Mouse (Mus musculus): ENCODE results near the gene Ak5. TPM values are rescaled to one million over a fixed set of nuclear protein-coding genes. Genes with fewer than 3 reads are reported as not detected.
"Not testable (repeated sequence)": the region's sequence is repeated elsewhere in the genome, so short reads cannot be mapped to it uniquely, and the experiment has no call there.

Ak5 gene
- polyA plus RNA-seq, 1 experiment from 2014 or later, result 1.2 TPM

GRCm38 (mm10) chr3:152462038-152462547 lies 206.1 kb downstream of the Ak5 start:
- Histone ChIP-seq H3K27ac (no peak overlapping the region), H3K9ac (no peak overlapping the region), H3K36me3 (replicated peaks) (peaks cover 26% of the 10 kb centered on the region), H3K4me2 (no peak overlapping the region), H3K4me3 (replicated peaks) (no peak overlapping the region), H3K9me3 (no peaks in the 10 kb centered on the region), H3K27me3 (no peaks in the 10 kb centered on the region), H3K4me1 (no peaks in the 10 kb centered on the region)
- 90% methylated on average over 10 of the region's 10 CpGs for WGBS
- no peak for ATAC-seq (ENCODE audit: low FRiP score)

- ATAC-seq (ENCODE audit: low FRiP score), result no peak
- H3K4me3 ChIP-seq (replicated peaks), result no peak overlapping the region
- no peaks in the 10 kb centered on the region for H3K4me1 ChIP-seq
- no peak overlapping the region for H3K9ac ChIP-seq
- peaks cover 38% of the 10 kb centered on the region for H3K36me3 ChIP-seq (replicated peaks)
- H3K9me3 ChIP-seq, result no peaks in the 10 kb centered on the region
- H3K27ac ChIP-seq, result no peak overlapping the region
- no peak overlapping the region for H3K4me2 ChIP-seq
- WGBS, result 67% methylated on average over 4 of the region's 4 CpGs
- H3K27me3 ChIP-seq, result no peaks in the 10 kb centered on the region
Observed at GRCm38 (mm10) chr3:152460802-152461201, 207.4 kb downstream of the Ak5 start.

GRCm38 (mm10) chr3:152458875-152459274 lies 209.3 kb downstream of the Ak5 start:
- not testable (repeated sequence) for H3K9ac ChIP-seq; ATAC-seq (ENCODE audit: low FRiP score); H3K27ac ChIP-seq; H3K9me3 ChIP-seq; H3K27me3 ChIP-seq; H3K4me1 ChIP-seq; H3K4me2 ChIP-seq; H3K4me3 ChIP-seq (replicated peaks)
- peaks cover 45% of the 10 kb centered on the region for H3K36me3 ChIP-seq (replicated peaks)
- WGBS, result 95% methylated on average over 4 of the region's 4 CpGs

- ATAC-seq (ENCODE audit: low FRiP score), result no peak
- WGBS, result 97% methylated on average over 2 of the region's 2 CpGs
- H3K36me3 ChIP-seq (replicated peaks), result peaks cover 50% of the 10 kb centered on the region
- no peaks in the 10 kb centered on the region for H3K4me1 ChIP-seq
- no peaks in the 10 kb centered on the region for H3K27me3 ChIP-seq
- no peak overlapping the region for H3K9ac ChIP-seq
- H3K4me3 ChIP-seq (replicated peaks), result no peak overlapping the region
- H3K27ac ChIP-seq, result no peak overlapping the region
- no peaks in the 10 kb centered on the region for H3K9me3 ChIP-seq
- H3K4me2 ChIP-seq, result no peak overlapping the region
Observed at GRCm38 (mm10) chr3:152457308-152458035, 210.7 kb downstream of the Ak5 start.

GRCm38 (mm10) chr3:152453163-152453562 lies 215.0 kb downstream of the Ak5 start:
- WGBS, result 90% methylated on average over 2 of the region's 4 CpGs
- H3K9ac ChIP-seq, result no peak overlapping the region
- H3K36me3 ChIP-seq (replicated peaks), result peaks cover 65% of the 10 kb centered on the region
- no peak overlapping the region for H3K27ac ChIP-seq
- H3K4me1 ChIP-seq, result no peaks in the 10 kb centered on the region
- no peaks in the 10 kb centered on the region for H3K9me3 ChIP-seq
- H3K4me2 ChIP-seq, result no peak overlapping the region
- H3K4me3 ChIP-seq (replicated peaks), result no peak overlapping the region
- no peaks in the 10 kb centered on the region for H3K27me3 ChIP-seq
- no peak for ATAC-seq (ENCODE audit: low FRiP score)

GRCm38 (mm10) chr3:152446966-152447365 lies 221.2 kb downstream of the Ak5 start:
- Histone ChIP-seq H3K9ac (no peak overlapping the region), H3K36me3 (replicated peaks) (peaks cover 27% of the 10 kb centered on the region), H3K27me3 (no peaks in the 10 kb centered on the region), H3K4me1 (no peaks in the 10 kb centered on the region), H3K4me3 (replicated peaks) (no peak overlapping the region), H3K9me3 (no peaks in the 10 kb centered on the region), H3K4me2 (no peak overlapping the region), H3K27ac (no peak overlapping the region)
- ATAC-seq (ENCODE audit: low FRiP score), result no peak
- WGBS, result 97% methylated on average over 1 of the region's 1 CpGs

GRCm38 (mm10) chr3:152444114-152444513 lies 224.0 kb downstream of the Ak5 start:
- no peak for ATAC-seq (ENCODE audit: low FRiP score)
- H3K4me3 ChIP-seq (replicated peaks), result no peak overlapping the region
- H3K27me3 ChIP-seq, result no peaks in the 10 kb centered on the region
- no peaks in the 10 kb centered on the region for H3K4me1 ChIP-seq
- H3K9ac ChIP-seq, result no peak overlapping the region
- no peak overlapping the region for H3K27ac ChIP-seq
- H3K9me3 ChIP-seq, result no peaks in the 10 kb centered on the region
- 91% methylated on average over 3 of the region's 3 CpGs for WGBS
- 0 out of 2 replicates have a peak, but pooled peaks cover 6% of the 10 kb centered on the region for H3K36me3 ChIP-seq (replicated peaks)
- no peak overlapping the region for H3K4me2 ChIP-seq

GRCm38 (mm10) chr3:152442795-152443194 lies 225.4 kb downstream of the Ak5 start:
- no peak for ATAC-seq (ENCODE audit: low FRiP score)
- H3K27ac ChIP-seq, result no peak overlapping the region
- H3K36me3 ChIP-seq (replicated peaks), result 0 out of 2 replicates have a peak, but pooled peaks cover 6% of the 10 kb centered on the region

GRCm38 (mm10) chr3:152438068-152438467 lies 230.1 kb downstream of the Ak5 start:
- Histone ChIP-seq H3K36me3 (replicated peaks) (peaks cover 12% of the 10 kb centered on the region; the same call in 1 of the 2 replicates), H3K9me3 (no peaks in the 10 kb centered on the region), H3K4me3 (replicated peaks) (no peak overlapping the region), H3K4me1 (no peaks in the 10 kb centered on the region), H3K4me2 (no peak overlapping the region), H3K27me3 (no peaks in the 10 kb centered on the region), H3K27ac (no peak overlapping the region), H3K9ac (no peak overlapping the region)
- no peak for ATAC-seq (ENCODE audit: low FRiP score)
- 95% methylated on average over 7 of the region's 7 CpGs for WGBS

More at GRCm38 (mm10) chr3:152442795-152443194, 225.4 kb downstream of the Ak5 start:
- WGBS, result 96% methylated on average over 4 of the region's 4 CpGs
- H3K4me2 ChIP-seq, result no peak overlapping the region
- no peak overlapping the region for H3K4me3 ChIP-seq (replicated peaks)
- H3K27me3 ChIP-seq, result no peaks in the 10 kb centered on the region
- H3K4me1 ChIP-seq, result no peaks in the 10 kb centered on the region
- no peak overlapping the region for H3K9ac ChIP-seq
- no peaks in the 10 kb centered on the region for H3K9me3 ChIP-seq

- H3K4me1 ChIP-seq, result no peaks in the 10 kb centered on the region
- H3K36me3 ChIP-seq (replicated peaks), result peaks cover 9% of the 10 kb centered on the region
- no peak overlapping the region for H3K4me3 ChIP-seq (replicated peaks)
- H3K27ac ChIP-seq, result no peak overlapping the region
- H3K9me3 ChIP-seq, result no peaks in the 10 kb centered on the region
- no peaks in the 10 kb centered on the region for H3K27me3 ChIP-seq
- H3K9ac ChIP-seq, result no peak overlapping the region
- ATAC-seq (ENCODE audit: low FRiP score), result no peak
- H3K4me2 ChIP-seq, result no peak overlapping the region
Observed at GRCm38 (mm10) chr3:152435590-152435989, 232.6 kb downstream of the Ak5 start.

- 95% methylated on average over 7 of the region's 7 CpGs for WGBS
Observed at GRCm38 (mm10) chr3:152432677-152433076, 235.5 kb downstream of the Ak5 start.

GRCm38 (mm10) chr3:152428925-152429324 lies 239.2 kb downstream of the Ak5 start:
- no peak overlapping the region for H3K27ac ChIP-seq
- no peaks in the 10 kb centered on the region for H3K9me3 ChIP-seq
- H3K36me3 ChIP-seq (replicated peaks), result peaks cover 20% of the 10 kb centered on the region
- no peak overlapping the region for H3K4me3 ChIP-seq (replicated peaks)
- ATAC-seq (ENCODE audit: low FRiP score), result no peak
- 90% methylated on average over 8 of the region's 8 CpGs for WGBS
- no peaks in the 10 kb centered on the region for H3K4me1 ChIP-seq
- H3K4me2 ChIP-seq, result no peak overlapping the region
- no peaks in the 10 kb centered on the region for H3K27me3 ChIP-seq
- no peak overlapping the region for H3K9ac ChIP-seq

More at GRCm38 (mm10) chr3:152432677-152433076, 235.5 kb downstream of the Ak5 start:
- Histone ChIP-seq H3K4me2 (no peak overlapping the region), H3K36me3 (replicated peaks) (peaks cover 19% of the 10 kb centered on the region), H3K9me3 (no peaks in the 10 kb centered on the region), H3K9ac (no peak overlapping the region), H3K27ac (no peak overlapping the region), H3K4me3 (replicated peaks) (no peak overlapping the region), H3K4me1 (no peaks in the 10 kb centered on the region), H3K27me3 (no peaks in the 10 kb centered on the region)
- ATAC-seq (ENCODE audit: low FRiP score), result no peak
